Mouse (Mus musculus) hindbrain, embryonic 14.5 days (tissue): ENCODE measurements around the gene Cuedc2. TPM values are rescaled to one million over a fixed set of nuclear protein-coding genes. Genes with fewer than 3 reads are reported as not detected.
A peak's percentile ranks its signal among the peaks of the same experiment; 100 is the strongest.

Experiments used
- ATAC-seq: fragments of 200-750 bp; cut with Nextera tagmentation; 2 replicates; pipeline ENCODE4 v1.8.0; 2017; ENCODE audit warnings: moderate number of reproducible peaks, mild to moderate bottlenecking, moderate TSS enrichment, moderate library complexity; ENCODE audit not compliant: low FRiP score
- DNase-seq: peaks from one replicate; pipeline ENCODE4 v3.0.0-alpha.2; 2015; ENCODE audit warnings: low spot score
- H3K27ac ChIP-seq: fragments of 300-500 bp; sonication (generic); 2 replicates; pipeline ENCODE4 v1.5.1; 2014; ENCODE audit warnings: mild to moderate bottlenecking, moderate library complexity
- H3K27me3 ChIP-seq: fragments of 300-500 bp; sonication (generic); 2 replicates; pipeline ENCODE4 v1.6.1; 2014; ENCODE audit warnings: mild to moderate bottlenecking, low read length, mixed read lengths; ENCODE audit not compliant: control insufficient read depth, insufficient read depth
- H3K36me3 ChIP-seq: fragments of 300-500 bp; sonication (generic); replicated peaks from 2 replicates; pipeline ENCODE4 v1.6.1; 2014; ENCODE audit not compliant: control insufficient read depth, insufficient read depth
- H3K4me1 ChIP-seq: fragments of 300-500 bp; sonication (generic); replicated peaks from 2 replicates; pipeline ENCODE4 v1.6.1; 2014; ENCODE audit warnings: antibody characterized with exemption, low read length, mixed read lengths; ENCODE audit not compliant: control insufficient read depth, insufficient read depth
- H3K4me2 ChIP-seq: fragments of 300-500 bp; sonication (generic); replicated peaks from 2 replicates; pipeline ENCODE4 v1.6.1; 2014; ENCODE audit warnings: mild to moderate bottlenecking, moderate library complexity
- H3K4me3 ChIP-seq: fragments of 300-500 bp; sonication (generic); replicated peaks from 2 replicates; pipeline ENCODE4 v1.5.1; 2014; ENCODE audit warnings: mild to moderate bottlenecking, low read length
- H3K9ac ChIP-seq: fragments of 300-500 bp; sonication (generic); 2 replicates; pipeline ENCODE4 v1.6.1; 2014
- H3K9me3 ChIP-seq: fragments of 300-500 bp; sonication (generic); 2 replicates; pipeline ENCODE4 v1.6.1; 2016; ENCODE audit warnings: low read length; ENCODE audit not compliant: control insufficient read depth
- WGBS: fragments of 180-500 bp; shearing (Covaris S2); extraction: QIAGEN DNeasy Blood & Tissue Kit; methylation state at CpG from one replicate; pipeline ENCODE4 v1.1.7; 2014; 5-methylcytosine and 5-hydroxymethylcytosine counted together
- polyA plus RNA-seq: library from polyadenylated mRNA; unstranded; fragments of >200 nt; fragmentation: Nextera tagmentation; extraction: Ambion mirVana; gene quantifications from 2 replicates; pipeline ENCODE4 v1.2.1, GENCODE M21; 2014

Cuedc2 gene
- polyA plus RNA-seq: 318 and 321 TPM in 2 replicates

- peak; percentile 98 for DNase-seq
- WGBS: under 1% methylated on average over 31 of the region's 31 CpGs
Measured at GRCm38 (mm10) chr19:46338331-46338936, at the start of gene Cuedc2. Cuedc2 (minus strand) TSS chr19:46338702.

GRCm38 (mm10) chr19:46382275-46382674, 43.8 kb upstream of the Cuedc2 start:
- Histone ChIP-seq H3K9me3 (no peaks in the 10 kb centered on the region), H3K4me3 (no peak overlapping the region), H3K27me3 (no peaks in the 10 kb centered on the region), H3K9ac (no peak overlapping the region), H3K36me3 (peaks cover 94% of the 10 kb centered on the region), H3K4me2 (no peak overlapping the region), H3K27ac (no peak overlapping the region), H3K4me1 (no peaks in the 10 kb centered on the region)
- DNase-seq: no peak
- ATAC-seq: no peak
- WGBS: 88% methylated on average over 9 of the region's 9 CpGs

More at GRCm38 (mm10) chr19:46338331-46338936, at the start of gene Cuedc2:
- Histone ChIP-seq H3K9me3 (no peaks in the 10 kb centered on the region), H3K27me3 (no peaks in the 10 kb centered on the region), H3K4me3 (peak within 1 kb of the TSS; percentile 61), H3K4me1 (peaks cover 13% of the 10 kb centered on the region), H3K9ac (peak within 1 kb of the TSS; percentile 76), H3K36me3 (no peaks in the 10 kb centered on the region), H3K27ac (peak within 1 kb of the TSS; percentile 74), H3K4me2 (peak within 1 kb of the TSS; percentile 60)
- ATAC-seq: peak; percentile 91

- WGBS: 66% methylated on average over 4 of the region's 4 CpGs
- Histone ChIP-seq H3K27ac (no peak overlapping the region), H3K9ac (no peak overlapping the region), H3K27me3 (no peaks in the 10 kb centered on the region), H3K4me3 (no peak overlapping the region), H3K36me3 (peaks cover 52% of the 10 kb centered on the region), H3K4me2 (no peak overlapping the region), H3K4me1 (no peaks in the 10 kb centered on the region), H3K9me3 (no peaks in the 10 kb centered on the region)
- ATAC-seq (no peak), DNase-seq (no peak)
Measured at GRCm38 (mm10) chr19:46375891-46376290, 37.4 kb upstream of the Cuedc2 start.

- H3K27me3 ChIP-seq: no peaks in the 10 kb centered on the region
- peaks cover 48% of the 10 kb centered on the region for H3K36me3 ChIP-seq
- no peak overlapping the region for H3K4me2 ChIP-seq
- no peaks in the 10 kb centered on the region for H3K4me1 ChIP-seq
- DNase-seq (peak; percentile 58), ATAC-seq (no peak)
- no peak overlapping the region for H3K4me3 ChIP-seq
- no peaks in the 10 kb centered on the region for H3K9me3 ChIP-seq
- 53% methylated on average over 5 of the region's 5 CpGs for WGBS
- no peak overlapping the region for H3K9ac ChIP-seq
- no peak overlapping the region for H3K27ac ChIP-seq
Measured at GRCm38 (mm10) chr19:46375489-46375888, 37.0 kb upstream of the Cuedc2 start.

GRCm38 (mm10) chr19:46374477-46375088, 36.1 kb upstream of the Cuedc2 start:
- ATAC-seq (no peak), DNase-seq (no peak)
- 43% methylated on average over 21 of the region's 21 CpGs for whole genome bisulfite sequencing
- H3K36me3 ChIP-seq: peaks cover 39% of the 10 kb centered on the region
- H3K4me3 ChIP-seq: no peak overlapping the region
- H3K27me3 ChIP-seq: no peaks in the 10 kb centered on the region
- no peak overlapping the region; the same call in 1 of the 2 replicates for H3K27ac ChIP-seq
- H3K4me2 ChIP-seq: no peak overlapping the region
- no peaks in the 10 kb centered on the region for H3K9me3 ChIP-seq
- H3K9ac ChIP-seq: no peak overlapping the region
- no peaks in the 10 kb centered on the region for H3K4me1 ChIP-seq

GRCm38 (mm10) chr19:46369204-46369603, 30.7 kb upstream of the Cuedc2 start:
- DNase-seq: peak; percentile 54
- WGBS: 35% methylated on average over 4 of the region's 4 CpGs

GRCm38 (mm10) chr19:46367798-46368590, 29.5 kb upstream of the Cuedc2 start:
- Histone ChIP-seq H3K4me2 (no peak overlapping the region), H3K27ac (no peak overlapping the region), H3K36me3 (no peaks in the 10 kb centered on the region), H3K27me3 (no peaks in the 10 kb centered on the region), H3K4me3 (no peak overlapping the region), H3K9me3 (no peaks in the 10 kb centered on the region), H3K4me1 (no peaks in the 10 kb centered on the region), H3K9ac (no peak overlapping the region)
- ATAC-seq (no peak), DNase-seq (no peak)
- 92% methylated on average over 23 of the region's 23 CpGs for WGBS

More at GRCm38 (mm10) chr19:46369204-46369603, 30.7 kb upstream of the Cuedc2 start:
- no peaks in the 10 kb centered on the region for H3K4me1 ChIP-seq
- no peak overlapping the region for H3K27ac ChIP-seq
- H3K4me2 ChIP-seq: no peak overlapping the region
- no peak overlapping the region for H3K4me3 ChIP-seq
- H3K36me3 ChIP-seq: no peaks in the 10 kb centered on the region
- no peak for ATAC-seq
- H3K9ac ChIP-seq: no peak overlapping the region
- H3K27me3 ChIP-seq: no peaks in the 10 kb centered on the region
- H3K9me3 ChIP-seq: no peaks in the 10 kb centered on the region

- DNase-seq (no peak), ATAC-seq (no peak)
- no peak overlapping the region for H3K4me3 ChIP-seq
- H3K9ac ChIP-seq: no peak overlapping the region
- no peaks in the 10 kb centered on the region for H3K27me3 ChIP-seq
- no peak overlapping the region for H3K27ac ChIP-seq
- no peaks in the 10 kb centered on the region for H3K9me3 ChIP-seq
- no peaks in the 10 kb centered on the region for H3K36me3 ChIP-seq
- no peak overlapping the region for H3K4me2 ChIP-seq
- H3K4me1 ChIP-seq: no peaks in the 10 kb centered on the region
- 92% methylated on average over 11 of the region's 11 CpGs for WGBS
Measured at GRCm38 (mm10) chr19:46363294-46364009, 24.9 kb upstream of the Cuedc2 start.

GRCm38 (mm10) chr19:46362104-46362503, 23.6 kb upstream of the Cuedc2 start:
- ATAC-seq: no peak
- no peaks in the 10 kb centered on the region for H3K9me3 ChIP-seq
- H3K4me1 ChIP-seq: 0 out of 2 replicates have a peak, but pooled peaks cover 4% of the 10 kb centered on the region
- H3K36me3 ChIP-seq: no peaks in the 10 kb centered on the region
- no peak for DNase-seq
- 82% methylated on average over 8 of the region's 8 CpGs for WGBS
- H3K4me3 ChIP-seq: no peak overlapping the region
- no peaks in the 10 kb centered on the region; the same call in 1 of the 2 replicates for H3K27me3 ChIP-seq
- no peak overlapping the region for H3K27ac ChIP-seq
- H3K9ac ChIP-seq: no peak overlapping the region
- H3K4me2 ChIP-seq: no peak overlapping the region
